Mouse (Mus musculus) forebrain, embryonic 13.5 days (tissue): ENCODE results near the gene Entpd6. TPM values are rescaled to one million over a fixed set of nuclear protein-coding genes. Genes with fewer than 3 reads are reported as not detected.

Source experiments
- ATAC-seq: fragments of 200-750 bp; cut with Nextera tagmentation; 2 replicates; pipeline ENCODE4 v1.8.0; 2017
- H3K27ac ChIP-seq: fragments of 300-500 bp; sonication (generic); 2 replicates; pipeline ENCODE4 v1.5.1; 2015; ENCODE audit warnings: inconsistent platforms, mild to moderate bottlenecking, moderate library complexity
- H3K27me3 ChIP-seq: fragments of 300-500 bp; sonication (generic); 2 replicates; pipeline ENCODE4 v1.6.1; 2015; ENCODE audit warnings: mild to moderate bottlenecking, inconsistent platforms
- H3K36me3 ChIP-seq: fragments of 300-500 bp; sonication (generic); 2 replicates; pipeline ENCODE4 v1.6.1; 2015; ENCODE audit warnings: mild to moderate bottlenecking, inconsistent platforms; ENCODE audit not compliant: poor library complexity, severe bottlenecking
- H3K4me1 ChIP-seq: fragments of 300-500 bp; sonication (generic); 2 replicates; pipeline ENCODE4 v1.6.1; 2015; ENCODE audit warnings: inconsistent platforms
- H3K4me2 ChIP-seq: fragments of 300-500 bp; sonication (generic); 2 replicates; pipeline ENCODE4 v1.6.1; 2015; ENCODE audit warnings: inconsistent platforms, mild to moderate bottlenecking, moderate library complexity
- H3K4me3 ChIP-seq: fragments of 300-500 bp; sonication (generic); 2 replicates; pipeline ENCODE4 v1.5.1; 2015; ENCODE audit warnings: mild to moderate bottlenecking, inconsistent platforms
- H3K9ac ChIP-seq: fragments of 300-500 bp; sonication (generic); 2 replicates; pipeline ENCODE4 v1.6.1; 2015; ENCODE audit warnings: mild to moderate bottlenecking, inconsistent platforms
- H3K9me3 ChIP-seq: fragments of 300-500 bp; sonication (generic); replicated peaks from 2 replicates; pipeline ENCODE4 v1.6.1; 2016; ENCODE audit warnings: inconsistent platforms
- WGBS: fragments of 180-500 bp; shearing (Covaris S2); methylation state at CpG from one replicate; pipeline ENCODE4 v1.1.7; 2015; 5-methylcytosine and 5-hydroxymethylcytosine counted together
- polyA plus RNA-seq: library from polyadenylated mRNA; unstranded; fragments of >200 nt; fragmentation: Nextera tagmentation; extraction: Ambion mirVana; gene quantifications from 2 replicates; pipeline ENCODE4 v1.2.1, GENCODE M21; 2015

The Entpd6 gene
- polyA plus RNA-seq, 1 experiment from 2014 or later = 30.9 TPM

DNA sequence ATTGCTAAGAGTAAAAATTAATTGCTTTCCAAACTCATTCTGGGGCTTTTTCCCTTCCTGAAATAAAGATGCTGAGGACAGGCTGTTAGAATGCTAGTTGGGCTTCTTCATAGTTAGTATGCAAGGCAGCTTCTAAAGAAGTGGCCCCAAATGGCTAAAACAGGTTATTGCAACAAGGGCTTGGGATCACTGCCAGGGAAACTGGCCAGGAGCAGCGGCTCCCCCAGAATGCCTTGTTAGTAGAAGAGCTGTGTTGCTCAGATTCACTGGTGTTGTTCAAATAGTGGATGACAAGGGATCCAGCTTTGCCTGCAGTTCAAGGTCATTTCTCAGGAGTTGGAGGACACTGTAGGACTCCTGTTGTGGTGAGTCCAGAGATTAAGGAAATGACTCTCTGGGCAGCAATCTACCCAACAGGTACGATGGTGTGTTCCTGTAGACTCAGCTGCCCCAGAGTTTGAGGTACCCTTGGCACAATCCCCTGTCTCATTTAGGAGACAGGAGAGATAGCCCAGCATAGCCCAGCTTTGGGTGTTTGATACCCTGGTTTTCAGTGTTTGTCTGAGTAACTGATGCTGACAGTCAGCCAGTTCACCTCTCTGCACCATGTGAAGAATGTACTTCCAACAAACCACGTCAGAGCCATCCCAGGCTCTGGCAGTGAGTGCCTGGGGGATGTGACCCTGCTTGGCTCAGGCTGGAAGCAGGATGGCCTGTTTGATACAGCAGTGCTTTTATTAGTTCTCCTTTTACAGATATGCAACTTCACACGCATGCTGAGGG is 40.1 kb downstream of the Entpd6 start:
- 61% methylated on average over 4 of the region's 4 CpGs for WGBS
- peak overlapping the region; percentile 74 for H3K4me2 ChIP-seq
- peaks cover 27% of the 10 kb centered on the region for H3K4me1 ChIP-seq
- peaks cover 4% of the 10 kb centered on the region; the same call in 1 of the 2 replicates for H3K27me3 ChIP-seq
- H3K4me3 ChIP-seq = peak overlapping the region; percentile 21
- no peak for ATAC-seq
- H3K27ac ChIP-seq = peak overlapping the region; percentile 65
- no peaks in the 10 kb centered on the region for H3K9me3 ChIP-seq
- H3K9ac ChIP-seq = peak overlapping the region; percentile 60
- peaks cover 24% of the 10 kb centered on the region for H3K36me3 ChIP-seq

DNA sequence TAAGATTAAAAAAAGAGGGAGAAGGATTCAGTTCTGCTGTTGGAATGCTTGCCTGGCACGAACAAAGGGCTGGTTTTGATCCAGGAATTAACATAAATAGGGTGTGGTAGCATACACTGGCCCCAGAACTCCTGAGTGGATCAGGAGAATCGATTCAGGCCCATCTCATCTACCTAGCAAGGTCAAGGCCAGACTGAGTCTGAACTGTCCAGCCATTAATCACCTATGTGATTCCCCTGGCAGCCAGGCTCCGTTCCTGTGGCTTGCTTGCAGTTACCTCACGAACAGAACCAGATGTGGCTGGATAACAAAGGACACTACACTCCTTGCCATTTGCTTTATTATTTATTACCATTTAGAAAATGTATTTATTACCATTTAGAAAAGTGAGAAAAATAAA is 44.5 kb downstream of the Entpd6 start:
- H3K27me3 ChIP-seq = no peaks in the 10 kb centered on the region
- no peak overlapping the region for H3K4me2 ChIP-seq
- peaks cover 53% of the 10 kb centered on the region for H3K36me3 ChIP-seq
- H3K9ac ChIP-seq = no peak overlapping the region
- no peaks in the 10 kb centered on the region for H3K9me3 ChIP-seq
- peaks cover 14% of the 10 kb centered on the region for H3K4me1 ChIP-seq
- H3K4me3 ChIP-seq = no peak overlapping the region
- H3K27ac ChIP-seq = no peak overlapping the region
- ATAC-seq = no peak
- WGBS = 77% methylated on average over 4 of the region's 4 CpGs

DNA sequence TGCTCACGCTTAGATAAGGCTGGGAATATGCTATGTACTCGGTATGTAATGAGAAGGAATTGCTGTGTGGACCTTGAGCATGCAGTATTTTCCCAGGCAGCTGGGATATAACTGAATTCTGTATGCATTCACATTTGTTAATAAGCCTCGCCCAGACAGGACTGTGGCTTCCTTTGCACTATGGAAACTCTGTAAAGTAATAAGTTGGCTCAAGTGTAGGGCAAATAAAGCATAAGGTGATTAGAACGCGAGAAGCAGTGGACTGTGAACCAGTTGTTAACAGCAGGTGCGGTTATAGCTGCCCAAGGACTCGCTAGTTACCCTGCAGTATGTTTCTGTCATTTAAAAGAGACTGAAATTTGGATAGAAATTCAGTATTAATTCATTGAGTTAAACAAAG is 49.2 kb downstream of the Entpd6 start:
- H3K36me3 ChIP-seq = peaks cover 73% of the 10 kb centered on the region
- H3K9ac ChIP-seq = no peak overlapping the region
- H3K27me3 ChIP-seq = no peaks in the 10 kb centered on the region
- H3K4me3 ChIP-seq = no peak overlapping the region
- no peak overlapping the region for H3K4me2 ChIP-seq
- 85% methylated on average over 7 of the region's 7 CpGs for WGBS
- H3K9me3 ChIP-seq = no peaks in the 10 kb centered on the region
- no peak for ATAC-seq
- no peak overlapping the region for H3K27ac ChIP-seq
- H3K4me1 ChIP-seq = no peaks in the 10 kb centered on the region

DNA sequence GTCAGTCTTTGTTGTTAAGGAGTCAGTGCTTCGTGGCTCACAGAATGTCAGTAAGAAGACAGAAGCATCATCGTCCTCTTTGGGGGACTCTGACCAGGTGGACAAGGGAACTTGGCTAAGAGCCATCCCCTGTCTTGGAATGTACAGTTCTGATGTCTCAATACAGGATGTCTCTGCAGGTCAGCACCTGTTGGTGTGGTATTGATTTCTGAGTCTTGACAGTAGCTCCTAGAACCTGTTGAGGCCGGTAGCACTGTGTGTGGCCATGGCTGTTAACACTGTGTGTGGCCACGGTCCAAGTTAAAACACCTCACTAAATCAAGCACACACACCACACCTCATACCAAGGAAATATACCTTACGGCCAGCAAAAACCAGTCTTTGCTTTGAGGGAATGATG is 51.8 kb downstream of the Entpd6 start:
- 90% methylated on average over 5 of the region's 5 CpGs for WGBS
- Histone ChIP-seq H3K9me3 (no peaks in the 10 kb centered on the region), H3K36me3 (peaks cover 72% of the 10 kb centered on the region), H3K27ac (no peak overlapping the region), H3K4me1 (no peaks in the 10 kb centered on the region), H3K9ac (no peak overlapping the region), H3K27me3 (no peaks in the 10 kb centered on the region), H3K4me2 (no peak overlapping the region), H3K4me3 (no peak overlapping the region)
- ATAC-seq = no peak

DNA sequence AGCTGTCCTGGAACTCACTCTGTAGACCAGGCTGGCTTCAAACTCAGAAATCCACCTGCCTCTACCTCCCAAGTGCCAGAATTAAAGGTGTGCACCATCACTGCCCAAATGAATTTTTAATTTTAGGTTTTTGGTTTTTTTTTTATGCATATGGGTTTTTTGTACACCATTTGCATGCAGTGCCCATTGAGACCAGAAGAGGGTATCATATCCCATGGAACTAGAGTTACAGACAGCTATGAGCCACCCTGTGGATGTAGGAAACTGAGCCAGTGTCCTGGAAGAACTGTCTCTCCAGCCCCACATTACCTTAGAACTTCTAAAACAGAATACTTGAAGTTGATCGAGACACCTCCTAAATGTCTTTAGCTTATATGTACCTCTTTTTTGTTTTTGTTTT is 54.2 kb downstream of the Entpd6 start:
- Histone ChIP-seq H3K27me3 (no peaks in the 10 kb centered on the region), H3K36me3 (peaks cover 78% of the 10 kb centered on the region), H3K4me1 (no peaks in the 10 kb centered on the region), H3K9me3 (no peaks in the 10 kb centered on the region), H3K4me3 (no peak overlapping the region), H3K4me2 (no peak overlapping the region), H3K27ac (no peak overlapping the region), H3K9ac (no peak overlapping the region)
- ATAC-seq = no peak
- 97% methylated on average over 1 of the region's 1 CpGs for WGBS

DNA sequence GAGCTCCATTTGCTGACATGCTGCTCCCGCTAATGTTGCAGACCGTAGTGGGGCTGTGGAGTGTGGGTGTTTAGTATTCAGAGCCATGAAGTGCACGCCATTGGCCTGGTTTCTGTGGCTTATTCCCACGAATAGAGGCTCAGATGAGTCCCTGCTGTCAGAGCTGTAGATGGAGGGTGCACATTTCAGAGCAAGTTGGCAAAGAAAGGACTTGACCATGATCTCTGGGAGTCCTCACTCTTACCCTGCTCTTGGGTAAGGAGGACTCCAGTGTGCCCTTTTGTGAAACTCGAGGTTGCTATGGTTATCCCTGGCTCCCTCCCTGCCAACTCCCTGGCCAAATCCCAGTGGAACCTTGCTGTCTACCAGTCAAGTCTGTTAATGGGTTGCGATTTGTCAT is 59.5 kb downstream of the Entpd6 start:
- Histone ChIP-seq H3K4me2 (no peak overlapping the region), H3K4me1 (no peaks in the 10 kb centered on the region), H3K27me3 (no peaks in the 10 kb centered on the region), H3K36me3 (peaks cover 96% of the 10 kb centered on the region), H3K9me3 (no peaks in the 10 kb centered on the region), H3K4me3 (no peak overlapping the region), H3K27ac (no peak overlapping the region), H3K9ac (no peak overlapping the region)
- ATAC-seq = peak; percentile 14; the same call in 1 of the 2 replicates
- WGBS = 63% methylated on average over 6 of the region's 6 CpGs

DNA sequence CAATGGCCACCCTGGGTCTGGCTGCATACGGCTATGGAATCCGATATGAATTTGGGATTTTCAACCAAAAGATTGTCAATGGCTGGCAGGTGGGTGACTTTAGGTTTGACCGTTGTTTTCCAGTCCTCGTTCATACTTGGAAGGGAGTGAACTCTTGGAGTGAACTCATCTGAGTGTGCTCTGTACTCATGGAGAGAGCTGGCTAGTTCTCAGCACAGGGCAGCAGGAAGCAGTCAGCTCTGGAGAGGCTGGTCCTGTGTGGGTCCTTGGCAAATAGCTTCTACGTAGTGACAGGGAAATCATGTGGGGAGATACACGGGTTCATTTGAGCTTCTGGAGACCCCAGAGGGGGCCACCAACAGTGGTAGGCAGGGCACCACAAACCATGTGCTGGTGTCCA is 60.0 kb downstream of the Entpd6 start:
- Histone ChIP-seq H3K4me2 (no peak overlapping the region), H3K4me1 (no peaks in the 10 kb centered on the region), H3K9me3 (no peaks in the 10 kb centered on the region), H3K27me3 (no peaks in the 10 kb centered on the region), H3K9ac (no peak overlapping the region), H3K36me3 (peaks cover 98% of the 10 kb centered on the region), H3K4me3 (no peak overlapping the region), H3K27ac (no peak overlapping the region)
- 93% methylated on average over 6 of the region's 6 CpGs for WGBS
- ATAC-seq = no peak

DNA sequence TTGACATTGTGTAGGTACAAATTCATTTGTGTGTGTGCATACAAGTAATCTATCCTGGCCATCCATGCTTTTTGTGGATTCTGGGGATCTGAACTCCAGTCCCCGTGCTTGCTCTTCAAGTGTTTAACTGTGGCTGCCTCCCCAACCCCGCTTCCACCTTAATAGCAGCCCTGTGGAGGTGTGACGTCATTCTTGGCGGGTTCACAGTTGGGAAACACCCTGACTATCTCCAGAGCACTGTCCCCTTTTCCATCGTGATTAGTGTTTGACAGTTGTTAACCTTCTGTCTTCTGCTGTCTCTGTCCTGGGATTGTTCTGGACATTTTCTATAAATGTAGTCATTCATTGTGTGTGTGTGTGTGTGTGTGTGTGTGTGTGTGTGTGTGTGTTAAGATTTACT is 61.8 kb downstream of the Entpd6 start:
- Histone ChIP-seq H3K27me3 (no peaks in the 10 kb centered on the region), H3K9me3 (no peaks in the 10 kb centered on the region), H3K4me3 (no peak overlapping the region), H3K36me3 (peaks cover 98% of the 10 kb centered on the region), H3K9ac (no peak overlapping the region), H3K4me2 (no peak overlapping the region), H3K4me1 (no peaks in the 10 kb centered on the region), H3K27ac (no peak overlapping the region)
- WGBS = 86% methylated on average over 5 of the region's 5 CpGs
- ATAC-seq = no peak

DNA sequence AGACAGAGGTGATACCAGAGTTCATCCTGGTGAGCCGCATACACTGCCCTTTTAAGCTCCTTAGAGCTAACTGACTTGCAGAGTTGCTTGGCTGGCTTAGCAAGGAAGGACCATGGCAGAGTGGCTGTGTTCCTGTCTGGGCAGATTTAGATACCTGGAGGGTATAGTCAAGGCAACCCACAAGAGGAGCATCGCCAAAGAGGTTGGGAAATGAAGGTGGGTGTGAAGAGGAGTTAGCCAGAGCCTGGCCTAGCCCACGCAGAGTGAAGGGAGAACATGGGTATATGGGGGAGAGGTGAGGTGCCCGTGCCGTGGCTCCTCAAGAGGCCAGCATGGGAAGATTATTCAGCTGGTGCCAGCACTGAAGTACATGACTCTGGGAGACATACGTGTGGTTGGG is 64.0 kb downstream of the Entpd6 start:
- Histone ChIP-seq H3K27me3 (no peaks in the 10 kb centered on the region), H3K9me3 (no peaks in the 10 kb centered on the region), H3K27ac (no peak overlapping the region), H3K4me3 (no peak overlapping the region), H3K36me3 (peaks cover 100% of the 10 kb centered on the region), H3K9ac (no peak overlapping the region), H3K4me2 (no peak overlapping the region), H3K4me1 (no peaks in the 10 kb centered on the region)
- no peak for ATAC-seq
- 97% methylated on average over 6 of the region's 6 CpGs for WGBS

DNA sequence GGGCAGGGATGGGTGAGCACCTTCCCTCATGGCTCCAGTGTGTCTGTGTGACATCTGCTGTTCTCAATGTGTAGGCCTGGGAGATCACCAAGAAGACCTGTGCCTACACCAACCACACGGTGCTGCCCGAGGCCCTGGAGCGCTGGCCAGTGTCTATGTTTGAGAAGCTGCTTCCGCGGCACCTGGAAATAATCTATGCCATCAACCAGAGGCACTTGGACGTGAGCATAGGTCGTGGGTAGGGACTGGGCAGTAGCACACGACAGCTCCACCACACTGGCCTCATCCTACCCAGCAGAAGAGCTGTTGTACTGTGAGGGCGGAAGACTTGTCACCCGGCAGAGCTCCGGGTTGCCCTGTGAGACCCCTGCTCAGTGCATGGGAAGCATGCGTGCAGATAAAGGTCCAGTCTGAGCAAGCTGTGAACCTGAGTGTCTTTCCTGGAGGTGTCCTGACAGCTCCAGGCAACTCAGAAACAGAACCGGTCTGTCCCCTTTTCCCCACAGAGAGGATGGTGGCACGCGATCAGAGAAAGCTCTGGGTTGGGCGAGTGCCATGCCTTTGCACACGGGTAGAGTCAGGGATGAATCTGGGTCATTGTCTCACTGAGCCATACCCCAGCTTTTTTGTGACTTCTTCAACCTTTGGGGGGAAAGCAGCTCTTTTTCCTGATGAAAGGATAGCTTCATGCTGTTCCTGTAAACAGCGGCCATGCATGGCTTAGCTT is 68.0 kb downstream of the Entpd6 start:
- 93% methylated on average over 18 of the region's 18 CpGs for WGBS
- H3K9me3 ChIP-seq = no peaks in the 10 kb centered on the region
- no peaks in the 10 kb centered on the region for H3K27me3 ChIP-seq
- ATAC-seq = no peak
- H3K9ac ChIP-seq = no peak overlapping the region
- H3K4me2 ChIP-seq = no peak overlapping the region
- no peak overlapping the region for H3K4me3 ChIP-seq
- peaks cover 98% of the 10 kb centered on the region for H3K36me3 ChIP-seq
- no peaks in the 10 kb centered on the region for H3K4me1 ChIP-seq
- H3K27ac ChIP-seq = no peak overlapping the region

DNA sequence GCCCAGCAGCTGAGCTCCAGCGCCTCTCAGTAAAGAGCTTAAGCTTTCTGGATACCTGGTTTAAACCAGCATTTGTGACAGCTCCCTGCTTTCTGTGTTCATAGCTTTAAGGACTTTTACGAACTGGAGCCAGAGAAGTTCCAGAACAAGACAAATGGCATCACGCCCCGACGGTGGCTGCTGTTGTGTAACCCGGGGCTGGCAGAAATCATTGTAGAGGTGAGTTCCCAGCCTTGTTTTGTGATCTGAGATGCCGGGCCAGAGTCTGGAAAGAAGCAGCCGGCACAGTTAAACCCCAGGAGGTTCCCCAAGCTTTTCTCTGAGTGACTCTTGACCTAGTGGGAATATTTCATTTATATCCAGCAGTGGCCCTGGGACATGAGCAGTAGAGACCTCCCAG is 69.9 kb downstream of the Entpd6 start:
- H3K4me3 ChIP-seq = no peak overlapping the region
- no peak for ATAC-seq
- WGBS = 93% methylated on average over 8 of the region's 8 CpGs
- no peaks in the 10 kb centered on the region for H3K4me1 ChIP-seq
- H3K36me3 ChIP-seq = peaks cover 98% of the 10 kb centered on the region
- H3K9me3 ChIP-seq = no peaks in the 10 kb centered on the region
- no peak overlapping the region for H3K27ac ChIP-seq
- H3K27me3 ChIP-seq = no peaks in the 10 kb centered on the region
- no peak overlapping the region for H3K9ac ChIP-seq
- no peak overlapping the region for H3K4me2 ChIP-seq

DNA sequence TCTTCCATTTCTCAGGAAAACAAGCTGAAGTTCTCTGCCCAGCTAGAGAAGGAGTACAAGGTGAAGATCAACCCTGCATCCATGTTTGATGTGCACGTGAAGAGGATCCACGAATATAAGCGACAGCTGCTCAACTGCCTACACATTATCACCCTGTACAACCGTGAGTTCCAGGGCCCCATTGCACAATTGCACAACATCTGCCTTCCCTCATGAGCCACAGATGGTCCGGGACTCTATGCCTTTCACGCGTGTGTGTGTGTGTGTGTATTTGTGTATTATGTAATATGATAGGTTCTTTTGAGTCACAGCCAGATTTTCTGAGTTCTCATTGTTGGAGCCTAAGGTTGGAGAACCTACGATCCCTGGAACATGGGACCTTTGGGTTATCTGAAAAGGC is 71.9 kb downstream of the Entpd6 start:
- no peaks in the 10 kb centered on the region for H3K4me1 ChIP-seq
- H3K27me3 ChIP-seq = no peaks in the 10 kb centered on the region
- no peak overlapping the region for H3K27ac ChIP-seq
- WGBS = 93% methylated on average over 8 of the region's 8 CpGs
- no peaks in the 10 kb centered on the region for H3K9me3 ChIP-seq
- no peak overlapping the region for H3K4me2 ChIP-seq
- H3K36me3 ChIP-seq = peaks cover 97% of the 10 kb centered on the region
- ATAC-seq = no peak
- H3K9ac ChIP-seq = no peak overlapping the region
- H3K4me3 ChIP-seq = no peak overlapping the region
